Mouse (Mus musculus) gastrocnemius, postnatal 25 days (tissue): ENCODE data around the gene Poldip3. TPM values are rescaled to one million over a fixed set of nuclear protein-coding genes. Genes with fewer than 3 reads are reported as not detected.

Experiments
- DNase-seq: peaks from one replicate; pipeline ENCODE4 v3.0.0; 2022
- total RNA-seq, 2 experiments: library from RNA; stranded (reverse); gene quantifications; 1 replicate in 1 of 2; 2 replicates in 1 of 2; pipeline ENCODE4 v1.2.3; 2021

The Poldip3 gene
- total RNA-seq, 2 experiments from 2014 or later: 16.7 to 16.9 TPM

DNA sequence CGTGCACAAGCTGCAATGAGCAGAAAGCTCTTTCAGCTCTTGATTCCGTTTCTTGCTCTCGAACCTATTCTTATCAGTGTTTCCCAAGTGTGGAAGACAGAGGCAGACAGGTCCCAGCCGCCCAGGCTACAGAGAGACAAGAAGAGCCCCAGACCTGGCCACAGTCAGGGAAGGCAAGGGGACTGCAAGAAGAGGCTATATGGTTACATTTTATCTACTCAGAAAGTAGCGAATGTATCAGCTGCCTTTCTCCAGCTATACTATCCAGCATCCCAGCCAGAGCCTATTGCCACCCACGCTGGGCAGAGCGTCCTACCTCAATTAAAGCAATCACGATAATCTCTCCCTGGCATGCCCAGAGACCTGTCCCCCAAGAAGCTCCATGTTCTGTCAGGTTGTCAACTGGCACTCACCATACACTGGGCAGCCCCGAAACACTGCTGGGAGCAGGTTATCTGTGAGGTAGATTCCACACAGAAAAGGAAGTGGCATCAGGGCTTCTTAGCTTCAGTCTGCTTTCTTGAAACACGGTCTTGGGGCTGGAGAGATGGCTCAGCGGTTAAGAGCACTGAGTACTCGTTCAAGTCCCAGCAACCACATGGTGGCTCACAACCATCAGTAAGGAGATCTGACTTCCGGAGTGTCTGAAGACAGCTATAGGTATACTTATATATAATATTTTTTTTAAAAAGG, 62.4 kb downstream of the Poldip3 start:
- no peak for DNase-seq

DNA sequence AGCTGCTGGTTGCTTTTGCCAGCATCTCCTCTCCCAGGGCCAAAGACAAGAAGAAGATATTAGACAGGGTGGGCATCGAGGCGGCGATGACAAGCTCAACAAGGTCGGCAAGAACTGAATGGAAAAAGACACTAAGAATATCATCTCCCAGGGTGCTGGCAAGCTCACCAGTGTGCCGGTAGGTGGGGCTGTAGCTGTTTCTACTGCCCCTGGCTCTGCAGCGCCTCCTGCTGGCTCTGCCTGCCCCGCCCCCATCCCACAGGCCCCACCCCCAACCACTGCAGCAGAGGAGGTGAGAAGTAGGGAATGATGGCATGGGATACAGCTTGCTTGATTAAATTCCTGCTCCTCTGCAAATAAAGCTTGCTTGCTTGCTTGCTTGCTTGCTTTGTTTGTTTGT, 63.3 kb downstream of the Poldip3 start:
- DNase-seq: peak; percentile 36

DNA sequence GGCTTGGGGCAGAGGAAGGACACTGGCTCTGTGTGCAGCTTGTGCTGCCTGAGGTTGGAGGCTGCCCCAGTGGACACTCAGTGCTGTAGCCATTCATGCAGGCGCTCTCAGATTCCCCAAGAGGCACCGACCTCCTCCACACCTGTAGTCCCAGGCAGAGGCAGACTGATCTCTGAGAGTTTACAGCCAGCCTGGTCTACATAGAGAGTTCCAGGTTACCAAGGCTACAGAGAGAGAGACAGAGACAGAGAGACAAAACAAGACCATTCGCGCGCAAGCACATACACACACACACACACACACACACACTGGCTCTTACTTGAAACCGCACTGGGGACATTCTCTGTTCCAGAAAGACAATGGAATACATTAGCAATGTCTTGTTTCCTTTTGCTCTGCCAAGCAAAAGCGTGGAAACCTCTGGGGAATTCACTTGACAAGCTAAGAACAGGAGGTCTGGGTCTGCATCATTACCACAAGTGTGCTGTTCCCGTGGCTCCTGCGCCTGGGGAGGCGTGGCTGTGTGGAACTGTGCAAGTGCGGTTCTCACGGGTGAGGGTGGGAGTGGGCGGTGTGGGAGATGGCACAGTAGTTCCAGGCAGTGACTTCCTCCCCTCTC, 65.1 kb downstream of the Poldip3 start:
- no peak for DNase-seq

DNA sequence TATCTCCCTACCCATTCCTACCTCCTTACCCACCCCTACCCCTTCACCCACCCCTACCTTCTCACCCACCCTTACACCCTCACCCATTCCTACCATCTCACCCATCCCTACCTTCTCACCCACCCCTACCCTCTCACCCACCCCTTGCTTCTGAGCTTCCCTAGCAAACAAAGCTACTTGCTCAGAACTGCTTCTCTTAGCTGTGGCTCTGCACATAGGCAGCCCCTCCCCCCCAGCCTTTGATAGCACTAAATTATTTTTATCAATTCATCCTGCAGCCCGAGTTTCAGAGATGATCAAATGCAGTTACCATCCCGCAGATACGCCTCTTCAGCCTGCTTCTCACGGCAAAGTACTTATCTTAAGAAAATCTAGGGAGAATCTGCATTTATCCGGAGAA, 65.7 kb downstream of the Poldip3 start:
- DNase-seq: no peak

Other genes starting within 250 kb of the Poldip3 start
- 10 to 100 TPM; 24.4 to 25.5 TPM for gene Tcf20, start 161.5 kb downstream of the Poldip3 start, total RNA-seq
- 1 to 10 TPM in 1 of 2 experiments, under 1 TPM in 1; 0.69 to 1.3 TPM for gene Nfam1, start 116.1 kb downstream of the Poldip3 start, total RNA-seq
- 10 to 100 TPM; 27.0 to 28.4 TPM for gene Serhl, start 59.9 kb downstream of the Poldip3 start, total RNA-seq
- gene Rrp7a, start 26.6 kb downstream of the Poldip3 start, total RNA-seq: 10 to 100 TPM; 41.8 to 42.8 TPM
- gene Cyb5r3, start 23.2 kb upstream of the Poldip3 start, total RNA-seq: 10 to 100 TPM; 47.0 to 65.7 TPM
- 1 to 10 TPM; 3.7 to 4.3 TPM for gene A4galt, start 102.4 kb upstream of the Poldip3 start, total RNA-seq
- gene Arfgap3, start 200.9 kb upstream of the Poldip3 start, total RNA-seq: 1 to 10 TPM; 5.8 to 9.6 TPM